Mouse (Mus musculus): ENCODE results near the gene Gm21488. TPM values are rescaled to one million over a fixed set of nuclear protein-coding genes. Genes with fewer than 3 reads are reported as not detected.
"Not testable (repeated sequence)": the region's sequence is repeated elsewhere in the genome, so short reads cannot be mapped to it uniquely, and the experiment has no call there.

The Gm21488 gene
- not detected for total RNA-seq (2021)
- long read RNA-seq, experiment 1: 0 reads
- long read RNA-seq, experiment 2: 0 reads

- DNase-seq (ENCODE audit: low spot score in 2 of 2): not testable (repeated sequence)
These were observed at the start of gene Gm21488 for GRCm38 (mm10) chrY:27521820-27522219. TSS of gene Gm21488 (minus strand) at chrY:27521920.
